Mouse (Mus musculus) retina, postnatal 1 day (tissue): ENCODE measurements at regions not wholly inside any gene's neighbourhood (a gene's known extent, or its start where the extent isn't known, plus 50 kb on each side); places are given as distances from the start of the nearest gene placed in this dataset.

Source experiments
- DNase-seq: peaks from one replicate; pipeline ENCODE4 v3.0.0-alpha.2; 2012

- DNase-seq, result no peak
These were observed 658.6 kb downstream of the Ofcc1 start for GRCm38 (mm10) chr13:39702621-39703020.

- DNase-seq, result no peak
These were observed 669.8 kb downstream of the Ofcc1 start for GRCm38 (mm10) chr13:39691291-39692024.

- no peak for DNase-seq
These were observed 696.7 kb downstream of the Ofcc1 start for GRCm38 (mm10) chr13:39664548-39664947.

DNA sequence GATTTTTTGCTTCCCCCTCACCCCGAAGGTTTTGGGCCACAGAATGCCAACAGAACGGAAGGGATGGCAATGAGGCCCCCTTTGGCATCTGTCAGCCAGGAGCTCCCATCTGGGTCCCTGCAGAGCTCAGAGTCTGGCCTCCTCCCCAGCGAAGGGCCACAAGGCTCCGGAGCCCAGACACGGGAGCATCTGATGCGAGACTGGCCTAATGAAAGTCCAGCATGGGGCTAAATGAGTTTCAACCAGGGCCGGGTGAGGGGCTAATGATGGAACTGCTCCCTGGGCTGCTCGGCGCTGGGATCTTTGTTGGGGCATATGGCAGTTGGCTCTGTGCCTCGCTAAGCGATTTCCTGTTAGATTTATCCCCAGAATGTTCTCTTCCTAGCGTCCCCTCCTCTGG is 688.8 kb upstream of the Slc35b3 start:
- DNase-seq, result peak; percentile 30

DNA sequence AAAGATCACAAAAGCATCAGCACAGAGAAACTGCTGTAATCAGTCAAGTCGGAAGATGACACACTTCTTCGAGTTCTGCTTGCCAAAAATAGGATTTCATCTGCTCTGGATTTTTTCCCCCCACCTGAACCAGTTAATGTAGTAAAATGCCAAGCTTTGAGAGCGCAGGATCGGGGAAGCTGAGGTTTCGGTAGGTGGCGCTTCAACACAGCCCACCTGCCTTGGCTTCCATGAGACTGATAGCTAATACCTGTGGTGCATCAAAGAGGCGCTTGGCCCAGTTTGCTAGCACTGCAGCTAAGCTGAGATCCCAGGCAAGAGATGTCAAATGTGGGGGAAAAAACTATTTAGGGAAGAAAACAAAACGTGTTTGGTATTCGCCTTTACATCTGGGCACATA is 686.7 kb upstream of the Slc35b3 start:
- peak; percentile 62 for DNase-seq

DNA sequence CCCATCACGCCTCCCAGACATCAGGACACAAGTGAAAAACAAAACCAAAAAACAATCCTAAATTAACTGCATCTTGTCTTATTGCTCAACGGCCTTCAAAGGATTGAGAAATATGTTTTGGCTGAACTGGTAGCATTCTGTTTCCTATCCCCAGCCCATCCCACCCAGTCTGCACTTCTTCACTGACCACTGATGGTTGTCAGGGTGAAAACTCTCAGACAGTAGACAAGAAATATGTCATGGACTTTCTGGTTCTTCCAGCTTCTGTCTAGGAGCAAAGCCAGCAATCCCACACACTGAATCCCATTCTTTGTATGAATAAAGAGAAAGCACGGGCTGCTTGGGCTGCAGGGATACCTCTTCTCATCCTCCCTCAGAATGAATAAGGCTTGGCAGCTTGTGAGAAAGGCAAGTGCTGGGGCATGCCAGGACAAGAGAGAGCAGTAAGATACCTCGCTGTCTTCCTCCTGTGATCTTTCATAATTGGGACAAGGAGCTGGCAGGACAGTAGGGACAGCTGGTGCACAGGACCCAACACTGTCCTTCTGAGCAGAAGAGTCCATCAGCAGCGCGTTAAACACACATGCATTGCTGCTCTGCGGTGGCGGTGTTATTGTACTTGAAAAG is 670.9 kb upstream of the Slc35b3 start:
- DNase-seq, result no peak
